Mouse (Mus musculus) midbrain, embryonic 11.5 days (tissue): Measurements from ENCODE around the gene Spata5. TPM values are rescaled to one million over a fixed set of nuclear protein-coding genes. Genes with fewer than 3 reads are reported as not detected.

Experiments
- ATAC-seq: fragments of 200-750 bp; cut with Nextera tagmentation; 2 replicates; pipeline ENCODE4 v1.8.0; 2017; ENCODE audit warnings: moderate TSS enrichment, moderate library complexity; ENCODE audit not compliant: low FRiP score
- DNase-seq: peaks from one replicate; pipeline ENCODE4 v3.0.0; 2015; ENCODE audit warnings: low spot score; ENCODE audit errors: missing footprints
- H3K27ac ChIP-seq: fragments of 300-500 bp; sonication (generic); 2 replicates; pipeline ENCODE4 v1.5.1; 2014; ENCODE audit warnings: low read depth, low read length
- H3K27me3 ChIP-seq: fragments of 300-500 bp; sonication (generic); 2 replicates; pipeline ENCODE4 v1.6.1; 2014; ENCODE audit warnings: mild to moderate bottlenecking, low read length, moderate library complexity, mixed read lengths; ENCODE audit not compliant: control insufficient read depth, insufficient read depth
- H3K36me3 ChIP-seq: fragments of 300-500 bp; sonication (generic); 2 replicates; pipeline ENCODE4 v1.6.1; 2014; ENCODE audit warnings: mild to moderate bottlenecking, low read length, moderate library complexity, mixed read lengths; ENCODE audit not compliant: control insufficient read depth, insufficient read depth
- H3K4me1 ChIP-seq: fragments of 300-500 bp; sonication (generic); 2 replicates; pipeline ENCODE4 v1.6.1; 2014; ENCODE audit warnings: low read length; ENCODE audit not compliant: control insufficient read depth, insufficient read depth
- H3K4me2 ChIP-seq: fragments of 300-500 bp; sonication (generic); 2 replicates; pipeline ENCODE4 v1.6.1; 2014; ENCODE audit warnings: mild to moderate bottlenecking, moderate library complexity
- H3K4me3 ChIP-seq: fragments of 300-500 bp; sonication (generic); 2 replicates; pipeline ENCODE4 v1.5.1; 2014; ENCODE audit warnings: low read depth, low read length
- H3K9ac ChIP-seq: fragments of 300-500 bp; sonication (generic); 2 replicates; pipeline ENCODE4 v1.6.1; 2014; ENCODE audit warnings: low read length
- H3K9me3 ChIP-seq: fragments of 300-500 bp; sonication (generic); 2 replicates; pipeline ENCODE4 v1.6.1; 2016; ENCODE audit warnings: low read length; ENCODE audit not compliant: control insufficient read depth
- WGBS: fragments of 180-500 bp; shearing (Covaris S2); extraction: QIAGEN DNeasy Blood & Tissue Kit; methylation state at CpG from one replicate; pipeline ENCODE4 v1.1.7; 2014; 5-methylcytosine and 5-hydroxymethylcytosine counted together
- polyA plus RNA-seq: library from polyadenylated mRNA; unstranded; fragments of >200 nt; fragmentation: Nextera tagmentation; extraction: Ambion mirVana; gene quantifications from 2 replicates; pipeline ENCODE4 v1.2.1, GENCODE M21; 2014

The Spata5 gene
- polyA plus RNA-seq, 1 experiment from 2014 or later, result 42.3 TPM

DNA sequence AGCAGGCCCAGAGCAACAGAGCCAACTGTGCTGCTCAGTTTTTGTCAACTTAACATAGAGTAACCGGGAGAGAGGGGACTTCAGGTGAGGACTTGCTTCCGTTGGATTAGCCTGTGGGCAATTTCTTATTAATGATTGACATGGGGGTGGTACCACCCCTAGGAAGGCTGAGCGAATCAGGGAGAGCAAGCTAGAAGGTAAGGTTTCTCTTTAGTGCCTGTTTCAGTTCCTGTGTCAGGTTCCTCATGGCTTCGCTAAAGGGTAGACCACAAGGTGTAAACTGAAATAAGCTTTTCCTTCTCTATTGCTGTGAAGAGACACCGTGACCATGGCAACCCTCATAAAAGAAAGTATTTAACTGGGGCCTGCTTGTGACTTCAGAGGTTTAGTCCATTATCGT, 32.4 kb upstream of the Spata5 start:
- Histone ChIP-seq H3K36me3 (no peaks in the 10 kb centered on the region), H3K4me1 (no peaks in the 10 kb centered on the region), H3K9me3 (peaks cover 7% of the 10 kb centered on the region), H3K27ac (no peak overlapping the region), H3K9ac (no peak overlapping the region), H3K4me2 (no peak overlapping the region), H3K4me3 (no peak overlapping the region), H3K27me3 (no peaks in the 10 kb centered on the region)
- 89% methylated on average over 6 of the region's 6 CpGs for WGBS
- DNase-seq (no peak), ATAC-seq (no peak)

- H3K4me3 ChIP-seq, result no peak overlapping the region
- no peaks in the 10 kb centered on the region for H3K27me3 ChIP-seq
- no peak overlapping the region for H3K4me2 ChIP-seq
- 94% methylated on average over 5 of the region's 5 CpGs for WGBS
- ATAC-seq, result no peak
- H3K36me3 ChIP-seq, result no peaks in the 10 kb centered on the region
- H3K9me3 ChIP-seq, result no peaks in the 10 kb centered on the region
- DNase-seq, result no peak
- H3K27ac ChIP-seq, result no peak overlapping the region
- no peak overlapping the region for H3K9ac ChIP-seq
- no peaks in the 10 kb centered on the region for H3K4me1 ChIP-seq
Observed at GRCm38 (mm10) chr3:37396930-37397608, 22.6 kb upstream of the Spata5 start.

DNA sequence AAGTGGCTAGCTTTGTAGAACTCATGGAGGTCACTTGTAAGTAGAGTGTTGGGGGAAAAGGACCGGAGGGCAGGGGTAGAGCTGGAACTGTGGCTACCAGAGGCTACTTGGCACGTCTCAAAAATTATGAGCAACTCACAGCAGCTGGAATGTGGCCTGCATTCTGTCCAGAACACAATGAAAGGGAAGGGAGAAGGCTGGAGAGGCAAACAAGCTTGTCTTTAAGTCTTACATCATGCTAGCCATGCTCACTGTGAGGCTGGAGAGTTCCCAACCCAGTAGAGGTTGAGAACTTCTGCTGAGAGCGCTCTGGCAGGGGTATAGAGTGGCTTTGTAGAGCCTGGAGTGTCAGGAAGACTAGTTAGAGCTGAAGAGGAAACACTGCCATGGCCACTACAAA, 22.1 kb upstream of the Spata5 start:
- no peak for ATAC-seq
- WGBS, result 87% methylated on average over 3 of the region's 3 CpGs
- H3K4me3 ChIP-seq, result no peak overlapping the region
- H3K27me3 ChIP-seq, result no peaks in the 10 kb centered on the region
- H3K4me1 ChIP-seq, result no peaks in the 10 kb centered on the region
- no peak overlapping the region for H3K27ac ChIP-seq
- no peak for DNase-seq
- no peaks in the 10 kb centered on the region for H3K9me3 ChIP-seq
- H3K36me3 ChIP-seq, result no peaks in the 10 kb centered on the region
- H3K9ac ChIP-seq, result no peak overlapping the region
- H3K4me2 ChIP-seq, result no peak overlapping the region

DNA sequence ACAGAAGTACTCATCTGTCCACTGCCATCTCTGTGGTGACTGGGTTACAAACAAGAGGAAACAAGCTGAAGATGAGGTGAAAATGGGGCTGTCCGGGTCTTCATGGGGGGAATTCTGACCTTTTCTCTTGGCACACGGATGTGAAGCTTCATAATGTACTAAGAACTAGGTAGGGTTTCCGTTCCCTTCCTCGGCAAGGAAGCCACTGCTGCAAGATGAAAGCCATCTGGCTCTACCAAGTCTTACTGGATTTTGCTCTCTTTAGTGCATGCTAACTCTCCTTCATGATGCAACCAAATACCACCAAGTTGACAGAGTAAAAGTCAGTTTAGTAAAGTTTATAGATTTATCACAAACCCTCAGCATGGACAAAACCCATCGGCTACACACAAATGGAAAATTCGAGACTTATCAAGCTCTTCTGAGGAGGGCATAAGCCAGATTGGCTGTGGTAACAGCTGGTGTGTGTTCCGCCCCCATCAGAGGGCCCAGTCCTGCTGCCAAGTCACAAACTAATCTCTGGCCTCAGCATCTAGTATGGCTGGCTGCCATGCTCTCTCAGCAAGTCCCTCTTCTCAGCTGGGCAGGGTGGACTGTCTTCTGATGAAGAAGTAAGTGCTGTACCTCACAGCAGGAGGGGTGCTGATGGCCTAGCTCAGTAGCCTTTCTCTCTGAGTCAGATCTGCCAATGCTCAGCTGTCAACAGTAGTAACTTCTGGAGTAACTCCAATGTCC, 20.9 kb upstream of the Spata5 start:
- H3K4me1 ChIP-seq, result no peaks in the 10 kb centered on the region
- no peaks in the 10 kb centered on the region for H3K36me3 ChIP-seq
- H3K27me3 ChIP-seq, result no peaks in the 10 kb centered on the region
- H3K4me2 ChIP-seq, result no peak overlapping the region
- H3K27ac ChIP-seq, result no peak overlapping the region
- no peak overlapping the region for H3K4me3 ChIP-seq
- DNase-seq (no peak), ATAC-seq (no peak)
- no peak overlapping the region for H3K9ac ChIP-seq
- no peaks in the 10 kb centered on the region for H3K9me3 ChIP-seq
- WGBS, result 93% methylated on average over 7 of the region's 7 CpGs

DNA sequence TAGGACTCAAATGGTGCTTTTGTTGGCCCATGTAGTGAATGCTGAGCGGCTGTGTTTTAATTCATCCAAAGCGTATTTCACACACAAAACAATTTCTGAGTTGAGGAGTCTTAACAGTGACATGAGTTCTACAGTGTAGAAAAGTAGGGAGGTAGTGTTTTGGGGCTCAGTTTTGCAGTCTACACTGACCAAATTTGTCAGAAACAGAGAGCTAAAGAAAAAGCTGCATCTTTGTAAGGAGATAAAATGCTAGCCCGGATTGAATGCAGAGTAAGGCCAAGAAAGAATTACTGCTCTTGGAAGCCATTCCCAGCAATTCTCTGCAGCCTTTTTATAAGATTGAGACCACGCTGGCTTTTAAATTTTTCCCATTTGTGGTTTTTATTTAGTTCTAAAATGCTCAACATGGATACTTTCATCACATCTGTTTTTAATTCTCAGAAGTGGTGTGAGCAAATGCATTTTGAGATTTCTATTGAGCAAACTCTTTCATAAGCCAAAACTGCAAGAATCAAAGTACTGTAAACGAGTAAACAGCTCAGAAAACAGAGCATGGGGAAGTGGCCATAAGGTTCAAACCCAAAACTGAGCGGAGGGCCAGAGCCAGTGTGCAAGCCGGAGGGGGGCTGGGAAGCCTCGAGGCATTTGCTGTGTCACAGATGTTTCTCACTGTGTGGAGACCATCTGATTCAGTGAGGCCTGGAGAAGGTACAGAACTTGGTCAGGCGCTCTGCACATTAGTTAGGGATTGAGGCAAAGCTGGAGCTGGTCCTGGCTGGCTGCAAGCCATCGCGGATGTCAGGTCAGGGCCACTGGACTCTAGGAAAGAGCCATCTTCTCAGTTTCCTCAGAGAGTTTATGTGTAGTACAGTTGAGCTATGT, 17.7 kb upstream of the Spata5 start:
- Histone ChIP-seq H3K36me3 (no peaks in the 10 kb centered on the region), H3K9me3 (no peaks in the 10 kb centered on the region), H3K4me1 (no peaks in the 10 kb centered on the region), H3K9ac (no peak overlapping the region), H3K27ac (no peak overlapping the region), H3K4me2 (no peak overlapping the region), H3K4me3 (no peak overlapping the region), H3K27me3 (no peaks in the 10 kb centered on the region)
- no peak for DNase-seq
- WGBS, result 84% methylated on average over 11 of the region's 11 CpGs
- ATAC-seq, result no peak

GRCm38 (mm10) chr3:37407598-37407997, 12.1 kb upstream of the Spata5 start:
- no peaks in the 10 kb centered on the region for H3K27me3 ChIP-seq
- DNase-seq (no peak), ATAC-seq (no peak)
- no peak overlapping the region for H3K4me2 ChIP-seq
- no peaks in the 10 kb centered on the region for H3K9me3 ChIP-seq
- H3K36me3 ChIP-seq, result no peaks in the 10 kb centered on the region
- H3K27ac ChIP-seq, result no peak overlapping the region
- H3K4me3 ChIP-seq, result no peak overlapping the region
- no peaks in the 10 kb centered on the region for H3K4me1 ChIP-seq
- H3K9ac ChIP-seq, result no peak overlapping the region

- Histone ChIP-seq H3K4me1 (peaks cover 1% of the 10 kb centered on the region), H3K27me3 (no peaks in the 10 kb centered on the region), H3K4me2 (no peak overlapping the region), H3K9me3 (no peaks in the 10 kb centered on the region), H3K36me3 (no peaks in the 10 kb centered on the region), H3K27ac (no peak overlapping the region), H3K9ac (no peak overlapping the region), H3K4me3 (no peak overlapping the region)
- no peak for ATAC-seq
- 97% methylated on average over 3 of the region's 3 CpGs for WGBS
- DNase-seq, result no peak
Observed at GRCm38 (mm10) chr3:37413446-37413845, 6.2 kb upstream of the Spata5 start.

GRCm38 (mm10) chr3:37414413-37414960, 5.2 kb upstream of the Spata5 start:
- DNase-seq (peak; percentile 95), ATAC-seq (no peak)
- H3K27me3 ChIP-seq, result no peaks in the 10 kb centered on the region
- H3K4me2 ChIP-seq, result no peak overlapping the region
- no peak overlapping the region for H3K9ac ChIP-seq
- WGBS, result 56% methylated on average over 14 of the region's 14 CpGs
- H3K36me3 ChIP-seq, result no peaks in the 10 kb centered on the region
- H3K4me1 ChIP-seq, result peaks cover 7% of the 10 kb centered on the region
- H3K27ac ChIP-seq, result no peak overlapping the region
- H3K4me3 ChIP-seq, result no peak overlapping the region
- H3K9me3 ChIP-seq, result no peaks in the 10 kb centered on the region
